Mouse (Mus musculus) heart, embryonic 12.5 days (tissue): Measurements from ENCODE around the gene Sel1l3. TPM values are rescaled to one million over a fixed set of nuclear protein-coding genes. Genes with fewer than 3 reads are reported as not detected.

Experiments used
- ATAC-seq: fragments of 200-750 bp; cut with Nextera tagmentation; 2 replicates; pipeline ENCODE4 v1.8.0; 2017; ENCODE audit warnings: moderate TSS enrichment, moderate library complexity; ENCODE audit not compliant: insufficient number of reproducible peaks, low FRiP score
- H3K27ac ChIP-seq: fragments of 300-500 bp; sonication (generic); 2 replicates; pipeline ENCODE4 v1.5.1; 2016; ENCODE audit warnings: mild to moderate bottlenecking, moderate library complexity; ENCODE audit not compliant: poor library complexity, severe bottlenecking
- H3K27me3 ChIP-seq: fragments of 300-500 bp; sonication (generic); replicated peaks from 2 replicates; pipeline ENCODE4 v1.6.1; 2016; ENCODE audit warnings: mild to moderate bottlenecking, moderate library complexity
- H3K36me3 ChIP-seq: fragments of 300-500 bp; sonication (generic); 2 replicates; pipeline ENCODE4 v1.6.1; 2016; ENCODE audit warnings: mild to moderate bottlenecking, moderate library complexity
- H3K4me1 ChIP-seq: fragments of 300-500 bp; sonication (generic); replicated peaks from 2 replicates; pipeline ENCODE4 v1.6.1; 2016; ENCODE audit warnings: mild to moderate bottlenecking
- H3K4me2 ChIP-seq: fragments of 300-500 bp; sonication (generic); 2 replicates; pipeline ENCODE4 v1.6.1; 2016; ENCODE audit warnings: mild to moderate bottlenecking, moderate library complexity
- H3K4me3 ChIP-seq: fragments of 300-500 bp; sonication (generic); 2 replicates; pipeline ENCODE4 v1.5.1; 2016; ENCODE audit warnings: mild to moderate bottlenecking
- H3K9ac ChIP-seq: fragments of 300-500 bp; sonication (generic); 2 replicates; pipeline ENCODE4 v1.6.1; 2016; ENCODE audit warnings: mild to moderate bottlenecking, moderate library complexity
- H3K9me3 ChIP-seq: fragments of 300-500 bp; sonication (generic); replicated peaks from 2 replicates; pipeline ENCODE4 v1.6.1; 2016; ENCODE audit warnings: mild to moderate bottlenecking, moderate library complexity
- WGBS: fragments of 180-500 bp; shearing (Covaris S2); methylation state at CpG from one replicate; pipeline ENCODE4 v1.1.7; 2016; 5-methylcytosine and 5-hydroxymethylcytosine counted together
- polyA plus RNA-seq: library from polyadenylated mRNA; unstranded; fragments of >200 nt; fragmentation: Nextera tagmentation; extraction: Ambion mirVana; gene quantifications from 2 replicates; pipeline ENCODE4 v1.2.1, GENCODE M21; 2016

Sel1l3 gene
- polyA plus RNA-seq, 1 experiment from 2014 or later: 1.4 TPM

DNA sequence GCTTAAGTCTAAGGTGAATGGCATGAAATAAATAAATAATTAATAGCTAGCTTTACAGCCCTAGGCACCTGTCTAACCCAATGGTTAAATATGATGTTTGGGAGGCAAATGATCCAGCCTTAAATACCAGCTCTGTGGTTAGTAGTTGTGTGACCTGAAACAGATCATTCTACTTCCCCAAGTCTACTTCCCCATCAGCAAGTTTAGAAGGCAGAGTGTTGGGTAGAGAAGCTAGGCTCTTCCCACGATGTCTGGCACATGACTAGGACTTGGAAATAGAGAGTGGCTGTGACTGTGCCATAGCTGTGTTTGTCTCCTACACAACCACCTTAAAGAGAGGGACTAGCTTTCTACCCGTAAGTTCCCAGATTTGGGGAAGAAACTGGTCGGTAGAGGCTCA, 18.9 kb downstream of the Sel1l3 start:
- H3K9ac ChIP-seq: no peak overlapping the region
- H3K27ac ChIP-seq: no peak overlapping the region
- no peak overlapping the region for H3K4me2 ChIP-seq
- H3K27me3 ChIP-seq: no peaks in the 10 kb centered on the region
- peaks cover 5% of the 10 kb centered on the region; the same call in 1 of the 2 replicates for H3K4me1 ChIP-seq
- ATAC-seq: no peak
- whole genome bisulfite sequencing: 80% methylated on average over 3 of the region's 3 CpGs
- no peak overlapping the region for H3K4me3 ChIP-seq
- no peaks in the 10 kb centered on the region for H3K36me3 ChIP-seq
- H3K9me3 ChIP-seq: no peaks in the 10 kb centered on the region

GRCm38 (mm10) chr5:53194421-53194820, 19.3 kb downstream of the Sel1l3 start:
- Histone ChIP-seq H3K36me3 (no peaks in the 10 kb centered on the region), H3K9me3 (no peaks in the 10 kb centered on the region), H3K4me2 (no peak overlapping the region), H3K4me3 (no peak overlapping the region), H3K4me1 (peaks cover 5% of the 10 kb centered on the region; the same call in 1 of the 2 replicates), H3K27me3 (no peaks in the 10 kb centered on the region), H3K9ac (no peak overlapping the region), H3K27ac (no peak overlapping the region)
- no peak for ATAC-seq
- 70% methylated on average over 2 of the region's 2 CpGs for WGBS

GRCm38 (mm10) chr5:53193092-53194030, 20.4 kb downstream of the Sel1l3 start:
- H3K4me2 ChIP-seq: no peak overlapping the region
- no peak for ATAC-seq
- no peaks in the 10 kb centered on the region for H3K9me3 ChIP-seq
- H3K9ac ChIP-seq: no peak overlapping the region
- H3K4me3 ChIP-seq: no peak overlapping the region
- H3K27me3 ChIP-seq: no peaks in the 10 kb centered on the region
- H3K4me1 ChIP-seq: peaks cover 5% of the 10 kb centered on the region; the same call in 1 of the 2 replicates
- 81% methylated on average over 13 of the region's 13 CpGs for WGBS
- H3K36me3 ChIP-seq: no peaks in the 10 kb centered on the region
- H3K27ac ChIP-seq: no peak overlapping the region

GRCm38 (mm10) chr5:53188608-53189007, 25.1 kb downstream of the Sel1l3 start:
- no peak for ATAC-seq

DNA sequence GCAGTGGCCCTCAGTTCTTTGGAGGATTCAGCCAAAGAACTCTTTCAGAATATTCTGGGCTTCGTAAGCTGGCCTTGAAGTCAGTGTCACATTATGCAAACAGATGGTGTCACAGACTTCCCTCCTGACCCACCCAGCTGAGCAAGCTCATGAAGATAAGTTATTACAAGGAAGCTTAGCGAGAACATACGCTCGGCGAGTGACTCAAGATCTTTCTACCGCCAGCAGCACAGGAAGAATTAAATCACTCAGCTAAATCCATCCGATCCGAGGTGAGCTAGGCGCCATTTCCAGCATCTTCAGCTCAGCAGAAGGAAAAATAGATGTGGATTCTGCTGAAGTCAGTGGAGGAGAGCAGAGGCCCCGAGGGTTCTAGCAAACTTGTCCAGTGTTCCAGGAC, 26.5 kb downstream of the Sel1l3 start:
- Histone ChIP-seq H3K4me3 (no peak overlapping the region), H3K36me3 (no peaks in the 10 kb centered on the region), H3K27ac (no peak overlapping the region), H3K9ac (no peak overlapping the region), H3K4me1 (peaks cover 5% of the 10 kb centered on the region; the same call in 1 of the 2 replicates), H3K27me3 (no peaks in the 10 kb centered on the region), H3K9me3 (no peaks in the 10 kb centered on the region), H3K4me2 (no peak overlapping the region)
- WGBS: 62% methylated on average over 10 of the region's 10 CpGs
- no peak for ATAC-seq

More at GRCm38 (mm10) chr5:53188608-53189007, 25.1 kb downstream of the Sel1l3 start:
- Histone ChIP-seq H3K9me3 (no peaks in the 10 kb centered on the region), H3K27ac (no peak overlapping the region), H3K9ac (no peak overlapping the region), H3K4me2 (no peak overlapping the region), H3K36me3 (no peaks in the 10 kb centered on the region), H3K4me1 (0 out of 2 replicates have a peak, but pooled peaks cover 3% of the 10 kb centered on the region), H3K27me3 (no peaks in the 10 kb centered on the region), H3K4me3 (no peak overlapping the region)
- WGBS: 52% methylated on average over 2 of the region's 2 CpGs

DNA sequence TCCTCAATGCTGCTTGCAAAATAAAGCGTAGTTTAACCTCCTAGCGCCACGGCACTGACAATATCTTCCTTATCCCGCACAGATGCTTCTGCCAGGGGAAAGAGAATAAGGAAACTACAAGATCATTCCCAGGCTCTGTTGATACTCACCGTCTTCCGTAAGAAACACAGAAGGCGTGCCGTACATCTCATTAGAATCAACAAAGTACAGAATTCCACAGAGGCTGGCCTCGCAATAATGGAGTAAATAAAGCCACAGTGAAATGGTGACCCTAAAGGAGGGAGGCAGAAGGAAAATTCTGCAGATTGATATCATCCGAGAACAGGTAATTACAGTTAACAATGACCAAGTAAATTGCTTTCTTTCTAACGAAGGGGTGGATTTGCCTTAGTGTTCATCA, 27.9 kb downstream of the Sel1l3 start:
- Histone ChIP-seq H3K4me2 (no peak overlapping the region), H3K4me1 (peaks cover 14% of the 10 kb centered on the region), H3K27me3 (no peaks in the 10 kb centered on the region), H3K9ac (no peak overlapping the region), H3K36me3 (no peaks in the 10 kb centered on the region), H3K4me3 (no peak overlapping the region), H3K9me3 (no peaks in the 10 kb centered on the region), H3K27ac (no peak overlapping the region)
- WGBS: 83% methylated on average over 11 of the region's 11 CpGs
- no peak for ATAC-seq

DNA sequence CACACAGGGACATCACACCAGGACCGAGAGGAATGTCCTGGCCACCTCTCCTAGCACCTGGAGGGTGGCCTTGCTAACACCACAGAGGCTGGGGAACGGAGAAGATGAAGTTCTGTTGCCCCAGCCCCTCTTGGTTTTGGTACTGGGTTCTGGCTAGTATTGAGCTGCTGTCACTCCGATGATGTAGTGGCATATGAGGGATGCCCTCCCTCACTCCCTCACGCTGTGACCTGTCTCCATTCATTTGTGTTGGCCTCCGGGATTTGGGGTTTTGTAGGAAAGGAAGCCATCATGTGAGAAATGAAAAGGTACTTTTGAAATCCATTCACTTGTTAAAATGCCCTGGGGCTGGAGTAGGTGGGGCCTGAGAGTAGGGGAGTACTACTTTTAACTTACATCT, 33.8 kb downstream of the Sel1l3 start:
- H3K4me1 ChIP-seq: peaks cover 23% of the 10 kb centered on the region
- H3K9me3 ChIP-seq: no peaks in the 10 kb centered on the region
- no peak overlapping the region for H3K4me3 ChIP-seq
- H3K9ac ChIP-seq: no peak overlapping the region
- no peak for ATAC-seq
- H3K27ac ChIP-seq: no peak overlapping the region
- no peak overlapping the region for H3K4me2 ChIP-seq
- no peaks in the 10 kb centered on the region for H3K27me3 ChIP-seq
- H3K36me3 ChIP-seq: no peaks in the 10 kb centered on the region
- 80% methylated on average over 5 of the region's 5 CpGs for WGBS

GRCm38 (mm10) chr5:53176703-53177102, 37.0 kb downstream of the Sel1l3 start:
- Histone ChIP-seq H3K4me2 (no peak overlapping the region), H3K9me3 (no peaks in the 10 kb centered on the region), H3K9ac (no peak overlapping the region), H3K27ac (no peak overlapping the region), H3K36me3 (no peaks in the 10 kb centered on the region), H3K27me3 (no peaks in the 10 kb centered on the region), H3K4me1 (peaks cover 20% of the 10 kb centered on the region), H3K4me3 (no peak overlapping the region)
- 31% methylated on average over 6 of the region's 6 CpGs for WGBS
- peak; percentile 36; the same call in 1 of the 2 replicates for ATAC-seq

- no peak for ATAC-seq
- H3K9me3 ChIP-seq: no peaks in the 10 kb centered on the region
- H3K4me3 ChIP-seq: no peak overlapping the region
- H3K27ac ChIP-seq: no peak overlapping the region
- WGBS: 57% methylated on average over 2 of the region's 4 CpGs
- H3K4me1 ChIP-seq: peaks cover 16% of the 10 kb centered on the region
- H3K9ac ChIP-seq: no peak overlapping the region
- H3K36me3 ChIP-seq: no peaks in the 10 kb centered on the region
- H3K27me3 ChIP-seq: no peaks in the 10 kb centered on the region
- no peak overlapping the region for H3K4me2 ChIP-seq
These were observed 37.7 kb downstream of the Sel1l3 start for GRCm38 (mm10) chr5:53176075-53176474.

- Histone ChIP-seq H3K9me3 (no peaks in the 10 kb centered on the region), H3K27me3 (no peaks in the 10 kb centered on the region), H3K4me1 (peaks cover 16% of the 10 kb centered on the region), H3K36me3 (no peaks in the 10 kb centered on the region), H3K4me3 (no peak overlapping the region), H3K4me2 (no peak overlapping the region), H3K9ac (no peak overlapping the region), H3K27ac (no peak overlapping the region)
- 88% methylated on average over 3 of the region's 3 CpGs for WGBS
- ATAC-seq: no peak
These were observed 38.5 kb downstream of the Sel1l3 start for GRCm38 (mm10) chr5:53175195-53175594.

DNA sequence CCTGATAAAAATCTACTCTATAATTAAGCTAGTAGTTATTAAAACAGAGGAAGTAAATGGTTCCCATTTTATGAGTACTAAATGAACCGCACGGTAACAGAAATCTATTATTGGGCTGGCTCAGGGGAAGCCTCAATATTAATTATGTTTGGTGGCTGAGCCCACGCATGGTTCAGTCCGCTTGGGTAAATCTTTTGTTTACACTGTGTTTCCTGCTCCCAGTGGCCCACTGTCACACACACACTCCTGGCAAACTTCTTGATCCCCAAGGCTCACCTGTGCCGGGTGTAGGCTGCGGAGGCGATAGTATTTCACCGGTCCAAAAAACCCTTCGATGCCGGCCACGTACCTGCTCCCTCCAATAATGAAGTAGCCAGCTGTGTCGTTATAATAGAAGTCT, 39.3 kb downstream of the Sel1l3 start:
- Histone ChIP-seq H3K4me2 (no peak overlapping the region), H3K27me3 (no peaks in the 10 kb centered on the region), H3K4me3 (no peak overlapping the region), H3K27ac (no peak overlapping the region), H3K4me1 (peaks cover 16% of the 10 kb centered on the region), H3K9me3 (no peaks in the 10 kb centered on the region), H3K36me3 (no peaks in the 10 kb centered on the region), H3K9ac (no peak overlapping the region)
- 90% methylated on average over 12 of the region's 12 CpGs for WGBS
- no peak for ATAC-seq
